9 mouse cellular contexts compared by ENCODE assay signal in the genomic region with DNA sequence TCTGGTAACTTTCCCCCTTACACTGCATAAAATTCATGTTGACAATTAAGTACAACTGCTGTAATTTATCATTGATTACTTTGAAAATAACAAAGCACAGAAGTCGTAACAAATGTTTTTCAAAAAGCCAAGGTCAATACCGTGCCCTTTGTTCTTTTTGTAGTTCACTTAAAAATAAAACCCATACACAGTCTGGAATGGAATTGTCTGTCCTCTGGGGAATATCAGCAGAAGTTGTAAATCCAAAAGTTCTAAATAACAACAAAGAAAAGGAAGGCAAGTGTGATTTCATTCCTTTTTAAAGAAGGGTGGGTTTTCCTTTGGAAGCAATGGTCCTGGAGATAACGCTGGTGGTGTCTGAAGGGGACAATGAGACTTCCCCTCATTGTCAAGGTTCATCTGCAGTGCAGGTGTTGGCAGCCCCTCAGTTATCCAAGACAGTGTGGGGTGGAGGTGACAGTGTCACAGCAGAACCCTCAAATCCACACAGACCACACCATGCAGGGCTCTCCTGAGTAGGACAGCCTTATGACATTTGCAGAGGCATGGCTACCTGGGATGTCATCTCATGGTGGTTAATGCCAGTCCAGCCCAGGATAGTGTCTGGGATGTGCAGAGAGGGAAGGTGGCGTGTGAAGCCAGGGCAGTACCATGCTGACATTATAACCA.
"Had no signal": no experiment of that assay in that cellular context is flagged by ENCODE, and none has a peak within 500 bp of the region (broad histone marks: within the 10 kb centered on the region; RNA-seq: fewer than 3 reads in every experiment).

No protein-coding gene starts in this region.

- H3K9ac ChIP-seq: limb, embryonic 13.5 days; liver, embryonic 14.5 days; midbrain, embryonic 13.5 days; stomach, embryonic 15.5 days had no signal

- H3K36me3 ChIP-seq: limb, embryonic 13.5 days; midbrain, embryonic 13.5 days; stomach, embryonic 15.5 days had no signal

- H3K9me3 ChIP-seq: limb, embryonic 13.5 days; midbrain, embryonic 13.5 days; stomach, embryonic 15.5 days had no signal

- H3K27me3 ChIP-seq: limb, embryonic 13.5 days; midbrain, embryonic 13.5 days; stomach, embryonic 15.5 days had no signal

- ATAC-seq: midbrain, embryonic 13.5 days had no signal

- DNase-seq: lung, adult 18-20 months; right cerebral cortex, postnatal 14 days; thymus, adult 2 months; thymus, postnatal 25 days had no signal

- H3K27ac ChIP-seq: layer of hippocampus, adult 2 months; limb, embryonic 13.5 days; liver, embryonic 14.5 days; midbrain, embryonic 13.5 days; stomach, embryonic 15.5 days had no signal

- H3K4me2 ChIP-seq: limb, embryonic 13.5 days; midbrain, embryonic 13.5 days; stomach, embryonic 15.5 days had no signal

- H3K4me3 ChIP-seq: layer of hippocampus, adult 2 months; limb, embryonic 13.5 days; midbrain, embryonic 13.5 days; stomach, embryonic 15.5 days had no signal

- H3K4me1 ChIP-seq: midbrain, embryonic 13.5 days; stomach, embryonic 15.5 days had no signal
